Mouse (Mus musculus) frontal cortex, adult (tissue): ENCODE measurements around the gene 4933417A18Rik.
"Not testable (repeated sequence)": the region's sequence is repeated elsewhere in the genome, so short reads cannot be mapped to it uniquely, and the experiment has no call there.

Experiments
- ATAC-seq: cut with Nextera tagmentation; 2 replicates; pipeline ENCODE4 v1.9.2; 2017; ENCODE audit warnings: mild to moderate bottlenecking, moderate library complexity, mixed read lengths; ENCODE audit not compliant: low TSS enrichment

Gene 4933417A18Rik

GRCm38 (mm10) chr13:34973770-34974169 lies 49.6 kb downstream of the 4933417A18Rik start:
- ATAC-seq: no peak

GRCm38 (mm10) chr13:34976116-34976515 lies 51.9 kb downstream of the 4933417A18Rik start:
- ATAC-seq: no peak

- ATAC-seq: no peak
Observed at GRCm38 (mm10) chr13:34977410-34977809, 53.2 kb downstream of the 4933417A18Rik start.

GRCm38 (mm10) chr13:34978635-34979034 lies 54.4 kb downstream of the 4933417A18Rik start:
- ATAC-seq: not testable (repeated sequence)

GRCm38 (mm10) chr13:34983479-34983878 lies 59.3 kb downstream of the 4933417A18Rik start:
- not testable (repeated sequence) for ATAC-seq

GRCm38 (mm10) chr13:34991581-34992273 lies 67.5 kb downstream of the 4933417A18Rik start:
- ATAC-seq: no peak

- no peak for ATAC-seq
Observed at GRCm38 (mm10) chr13:34993085-34993484, 68.9 kb downstream of the 4933417A18Rik start.

- peak; percentile 50 for ATAC-seq
Observed at GRCm38 (mm10) chr13:34993595-34993982, 69.4 kb downstream of the 4933417A18Rik start.

GRCm38 (mm10) chr13:34993983-34994811 lies 70.0 kb downstream of the 4933417A18Rik start:
- peak; percentile 92 for ATAC-seq

- ATAC-seq: no peak
Observed at GRCm38 (mm10) chr13:34995925-34996324, 71.7 kb downstream of the 4933417A18Rik start.
